ENCODE assay signal across 23 mouse cellular contexts in genomic region chr8:10096968-10097547, GRCm38 (mm10). TPM values are rescaled to one million over a fixed set of nuclear protein-coding genes. Genes with fewer than 3 reads are reported as not detected.
DNase-seq lines count a peak whose midpoint lies in the region; ATAC-seq and TF ChIP-seq lines count a peak whose summit lies in the region.
"Had no signal": no experiment of that assay in that cellular context is flagged by ENCODE, and none has a peak within 500 bp of the region (broad histone marks: within the 10 kb centered on the region; RNA-seq: fewer than 3 reads in every experiment).

No protein-coding gene starts in this region.

- no peak for ATAC-seq in kidney, postnatal 0 days (replicated peaks; ENCODE audit: low FRiP score, low read depth)
- ATAC-seq in hindbrain, embryonic 15.5 days (ENCODE audit: low FRiP score, low read depth): 0 out of 2 replicates have a peak, but pooled peaks have one; percentile 19
- no peak for ATAC-seq in intestine, postnatal 0 days
- ATAC-seq: activated CD4-positive, CD25-positive, alpha-beta regulatory T cell, adult 4 months; Patski had no signal

- H3K4me2 ChIP-seq in kidney, postnatal 0 days (ENCODE audit: low read length): no peak overlapping the region
- H3K4me2 ChIP-seq in hindbrain, embryonic 15.5 days: no peak overlapping the region
- no peak overlapping the region for H3K4me2 ChIP-seq in intestine, postnatal 0 days (replicated peaks; ENCODE audit: low read depth)
- H3K4me2 ChIP-seq: kidney, embryonic 15.5 days; liver, embryonic 11.5 days; midbrain, embryonic 12.5 days had no signal

- H3K27ac ChIP-seq in kidney, postnatal 0 days: no peak overlapping the region
- H3K27ac ChIP-seq in hindbrain, embryonic 15.5 days (replicated peaks): 0 out of 2 replicates have a peak overlapping the region, but pooled peaks have one; percentile 15
- no peak overlapping the region for H3K27ac ChIP-seq in intestine, postnatal 0 days (ENCODE audit: low read depth, low read length)
- H3K27ac ChIP-seq: forebrain, embryonic 10.5 days; kidney, embryonic 15.5 days; layer of hippocampus, adult 2 months; limb, embryonic 10.5 days; macrophage; midbrain, embryonic 12.5 days had no signal

- no peak overlapping the region for H3K9ac ChIP-seq in kidney, postnatal 0 days (ENCODE audit: low read depth, low read length)
- H3K9ac ChIP-seq in hindbrain, embryonic 15.5 days: no peak overlapping the region
- H3K9ac ChIP-seq in intestine, postnatal 0 days (ENCODE audit: low read depth, low read length): no peak overlapping the region
- H3K9ac ChIP-seq: kidney, embryonic 15.5 days; midbrain, embryonic 12.5 days had no signal

- H3K36me3 ChIP-seq in kidney, postnatal 0 days (ENCODE audit: insufficient read depth, low read length): no peaks in the 10 kb centered on the region
- H3K36me3 ChIP-seq in hindbrain, embryonic 15.5 days: no peaks in the 10 kb centered on the region
- no peaks in the 10 kb centered on the region for H3K36me3 ChIP-seq in intestine, postnatal 0 days (ENCODE audit: control insufficient read depth, insufficient read depth)
- H3K36me3 ChIP-seq: forebrain, embryonic 10.5 days; kidney, embryonic 15.5 days; limb, embryonic 10.5 days; midbrain, embryonic 12.5 days had no signal

- H3K4me3 ChIP-seq in kidney, postnatal 0 days (replicated peaks; ENCODE audit: low read depth, low read length): no peak overlapping the region
- no peak overlapping the region for H3K4me3 ChIP-seq in hindbrain, embryonic 15.5 days
- H3K4me3 ChIP-seq in intestine, postnatal 0 days (ENCODE audit: low read depth, low read length): no peak overlapping the region
- H3K4me3 ChIP-seq: forebrain, embryonic 10.5 days; kidney, embryonic 15.5 days; layer of hippocampus, adult 2 months; limb, embryonic 10.5 days; midbrain, embryonic 12.5 days; myocyte had no signal

- no peak for TF ChIP-seq CTCF in kidney, postnatal 0 days (IDR thresholded peaks at IDR 0.05; ENCODE audit: low read depth)
- TF ChIP-seq CTCF in intestine, postnatal 0 days (IDR thresholded peaks at IDR 0.05; ENCODE audit: low read depth): no peak

- H3K27me3 ChIP-seq in kidney, postnatal 0 days (ENCODE audit: insufficient read depth, low read length): no peaks in the 10 kb centered on the region
- no peaks in the 10 kb centered on the region for H3K27me3 ChIP-seq in hindbrain, embryonic 15.5 days
- H3K27me3 ChIP-seq in intestine, postnatal 0 days (replicated peaks; ENCODE audit: control insufficient read depth, insufficient read depth, low read length): no peaks in the 10 kb centered on the region
- H3K27me3 ChIP-seq: kidney, embryonic 15.5 days; midbrain, embryonic 12.5 days had no signal

- WGBS in kidney, postnatal 0 days: 47% methylated on average over 9 of the region's 9 CpGs
- WGBS in hindbrain, embryonic 15.5 days: 46% methylated on average over 9 of the region's 9 CpGs
- 52% methylated on average over 9 of the region's 9 CpGs for WGBS in intestine, postnatal 0 days

- DNase-seq in kidney, postnatal 0 days (ENCODE audit: low spot score): peak; percentile 24
- no peak for DNase-seq in kidney, postnatal 14 days
- DNase-seq in embryo, embryonic 10.5 days (ENCODE audit: low spot score): peak; percentile 15
- DNase-seq in retina, embryonic 14.5 days (ENCODE audit: low spot score): peak; percentile 47
- no peak for DNase-seq in ovary, postnatal 36 days (ENCODE audit: low spot score)
- DNase-seq: cerebellum, postnatal 14 days; gastrocnemius, postnatal 25 days; lung, adult 2 months; thymus, adult 18-20 months had no signal

- no peaks in the 10 kb centered on the region for H3K4me1 ChIP-seq in kidney, postnatal 0 days (replicated peaks; ENCODE audit: insufficient read depth, low read length)
- H3K4me1 ChIP-seq in hindbrain, embryonic 15.5 days (replicated peaks): peaks cover 5% of the 10 kb centered on the region; the same call in 1 of the 2 replicates
- H3K4me1 ChIP-seq in intestine, postnatal 0 days (replicated peaks; ENCODE audit: control insufficient read depth, insufficient read depth, low read length): no peaks in the 10 kb centered on the region
- H3K4me1 ChIP-seq: forebrain, embryonic 10.5 days; kidney, embryonic 15.5 days; limb, embryonic 10.5 days; midbrain, embryonic 12.5 days had no signal

- no peaks in the 10 kb centered on the region for H3K9me3 ChIP-seq in kidney, postnatal 0 days (replicated peaks; ENCODE audit: low read length)
- no peaks in the 10 kb centered on the region for H3K9me3 ChIP-seq in hindbrain, embryonic 15.5 days
- H3K9me3 ChIP-seq in intestine, postnatal 0 days (ENCODE audit: control insufficient read depth): no peaks in the 10 kb centered on the region
- H3K9me3 ChIP-seq: forebrain, embryonic 10.5 days; kidney, embryonic 15.5 days; limb, embryonic 10.5 days; midbrain, embryonic 12.5 days had no signal

RNA-seq across cellular contexts. Expression of gene Myo16, which starts 56.7 kb away (rescaled TPM):
- 0.08 and 0.17 TPM in 2 replicates for polyA plus RNA-seq in kidney, postnatal 0 days (2015; fragmentation: Nextera tagmentation; extraction: Ambion mirVana)
- polyA plus RNA-seq in hindbrain, embryonic 15.5 days (2015; fragmentation: Nextera tagmentation; extraction: Ambion mirVana): 4.6 and 5.5 TPM in 2 replicates
- polyA plus RNA-seq in intestine, postnatal 0 days (2015; fragmentation: Nextera tagmentation; extraction: Ambion mirVana): 0.05 TPM in 1 of 2 replicates, not detected in the other
- polyA plus RNA-seq: activated CD4-positive, CD25-positive, alpha-beta regulatory T cell, adult 4 months; heart, postnatal 0 days; macrophage; small intestine, adult 2 months had no signal

Comparison
In these comparisons a context has a peak if more than half of its experiments do, and no peak if none do; other contexts are left out.
1. DNase-seq: peak in kidney, postnatal 0 days (single experiment), embryo, embryonic 10.5 days (single experiment) and retina, embryonic 14.5 days (single experiment); none in kidney, postnatal 14 days (single experiment) and ovary, postnatal 36 days (single experiment).